Mouse (Mus musculus): ENCODE results near the gene Traf7.

Traf7 gene

DNA sequence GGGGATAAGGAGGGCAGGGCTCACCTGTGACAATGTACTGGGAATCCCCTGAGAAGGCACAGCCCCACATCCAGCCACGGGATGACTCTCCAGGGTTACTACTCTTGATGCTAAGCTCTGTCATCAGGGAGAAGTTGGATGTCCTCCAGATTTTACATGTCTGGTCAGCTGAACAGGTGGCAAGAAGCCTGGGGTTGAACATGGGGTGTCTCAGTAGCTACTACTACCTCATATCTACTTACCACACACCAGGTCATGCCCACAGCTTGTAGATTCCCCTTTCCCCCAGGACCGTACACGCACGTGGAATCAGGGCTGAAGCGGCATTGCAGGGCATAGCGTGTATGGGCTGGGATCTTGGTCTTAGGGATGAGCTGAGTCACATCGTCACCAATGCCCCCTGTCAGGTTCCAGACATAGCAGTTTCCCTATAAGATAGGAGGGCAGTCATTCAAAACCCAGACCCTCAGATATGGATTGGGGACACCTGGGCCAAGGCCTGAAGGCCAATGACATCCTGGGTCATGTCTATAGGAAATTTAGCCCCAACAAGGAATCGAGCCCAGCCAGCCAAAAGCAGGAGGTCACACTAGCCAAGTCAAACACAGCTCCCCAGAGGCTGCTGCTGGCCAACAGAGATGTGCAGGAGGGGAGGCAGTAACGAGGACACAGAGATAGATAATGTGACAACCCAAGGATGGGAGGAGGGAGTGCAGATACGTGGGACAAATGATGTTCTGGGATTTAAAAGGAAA, 51.5 kb downstream of the Traf7 start:
- no peak for DNase-seq

DNA sequence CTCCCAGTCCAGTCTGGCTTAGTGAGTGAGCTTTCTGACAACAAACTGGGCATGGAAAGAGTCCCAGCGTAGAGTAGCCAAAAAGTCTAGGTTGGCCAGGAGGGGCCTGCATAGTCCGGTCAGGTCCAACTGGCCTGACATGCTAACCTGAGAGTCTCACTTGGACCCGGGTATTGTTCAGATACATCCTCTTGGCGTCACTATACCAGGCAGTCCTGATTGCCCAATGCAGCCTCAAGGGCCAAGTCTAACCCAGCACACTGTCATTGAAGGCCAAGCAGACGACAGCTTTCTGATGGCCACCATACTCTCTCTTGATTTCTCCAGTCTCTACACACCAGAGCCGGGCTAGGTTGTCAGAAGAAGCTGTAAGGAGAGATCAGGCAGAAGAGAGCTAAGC, 52.2 kb downstream of the Traf7 start:
- DNase-seq: no peak

- DNase-seq: no peak
These were observed 53.2 kb downstream of the Traf7 start for GRCm38 (mm10) chr17:24474557-24474956.

- DNase-seq: no peak
These were observed 54.0 kb downstream of the Traf7 start, which contains the start of gene Bricd5 for GRCm38 (mm10) chr17:24473612-24474275. Bricd5 (plus strand) TSS chr17:24473884.

- DNase-seq: no peak
These were observed 55.2 kb downstream of the Traf7 start for GRCm38 (mm10) chr17:24472512-24472911.

- DNase-seq: no peak
These were observed 56.8 kb downstream of the Traf7 start for GRCm38 (mm10) chr17:24470701-24471527.

GRCm38 (mm10) chr17:24469910-24470602, 57.7 kb downstream of the Traf7 start, which contains the start of the genes E4f1 and Pgp:
E4f1 (minus strand) TSS chr17:24470313.
Pgp (plus strand) TSS chr17:24470392.
- peak; percentile 99 for DNase-seq

DNA sequence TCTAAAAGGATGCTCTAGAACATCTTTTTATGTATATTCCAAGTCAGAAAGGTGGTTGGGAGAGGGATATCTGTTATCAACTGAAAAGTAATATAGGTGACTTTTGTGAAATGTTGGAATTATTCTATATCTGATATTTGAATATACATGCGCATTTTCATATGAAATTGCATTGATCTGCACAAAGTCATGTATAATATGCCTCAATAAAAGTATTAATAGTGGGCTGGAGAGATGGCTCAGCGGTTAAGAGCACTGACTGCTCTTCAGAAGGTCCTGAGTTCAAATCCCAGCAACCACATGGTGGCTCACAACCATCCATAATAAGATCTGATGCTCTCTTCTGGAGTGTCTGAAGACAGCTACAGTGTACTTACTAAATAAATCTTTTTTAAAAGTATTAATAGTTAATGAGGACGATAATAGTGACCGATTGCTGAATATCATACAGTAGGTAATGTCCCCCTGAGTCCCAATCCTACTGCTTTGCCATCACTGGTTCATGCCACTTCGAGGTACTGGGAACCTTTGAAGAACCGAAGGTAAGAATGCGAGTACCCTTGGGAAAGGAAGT, 58.3 kb downstream of the Traf7 start:
- DNase-seq: no peak

- DNase-seq: no peak
These were observed 59.0 kb downstream of the Traf7 start for GRCm38 (mm10) chr17:24468636-24469246.

GRCm38 (mm10) chr17:24463374-24464133, 64.2 kb downstream of the Traf7 start:
- no peak for DNase-seq

DNA sequence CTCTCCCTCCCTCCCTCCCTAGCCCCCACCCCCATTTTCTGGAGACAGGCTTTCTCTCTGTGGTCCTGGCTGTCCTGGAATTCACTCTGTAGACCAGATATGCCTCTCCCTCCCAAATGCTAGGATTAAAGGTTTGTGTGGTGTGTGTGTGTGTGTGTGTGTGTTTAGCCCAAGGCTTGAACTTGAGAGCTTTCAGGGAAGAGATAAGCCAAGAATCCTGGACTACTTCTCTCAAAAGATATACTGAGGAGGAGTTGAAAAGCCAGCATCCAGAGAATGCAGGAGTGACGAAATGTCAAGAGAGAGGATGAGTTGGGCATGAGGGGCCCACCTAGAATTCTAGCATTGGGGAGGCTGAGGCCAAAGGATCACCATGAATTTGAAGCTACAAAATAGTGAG, 64.8 kb downstream of the Traf7 start:
- DNase-seq: no peak

GRCm38 (mm10) chr17:24461580-24461979, 66.2 kb downstream of the Traf7 start:
- peak; percentile 69 for DNase-seq
